Mouse (Mus musculus) mature B cell (primary cell): ENCODE data around the gene Esrrg.

ENCODE experiments used
- in situ Hi-C: fragments of 300-500 bp; cut with MboI; formaldehyde crosslinking; loops from 2 replicates; pipeline ENCODE4 v1.14.3; 2019

Esrrg gene

GRCm38 (mm10) chr1:188261903-188262682, 653.5 kb downstream of the Esrrg start, which contains the start of gene Ush2a:
Gene Ush2a (plus strand): TSS chr1:188262023.
- in situ Hi-C loops: no loop called here
